Mouse (Mus musculus): Measurements from ENCODE around the gene Adipor1. TPM values are rescaled to one million over a fixed set of nuclear protein-coding genes. Genes with fewer than 3 reads are reported as not detected.

Gene Adipor1
- total RNA-seq, 2 experiments from 2014 or later: 58.7 to 61.1 TPM

Other genes with a start within 250 kb of the Adipor1 start
- gene Chil1, start 233.2 kb upstream of the Adipor1 start, total RNA-seq (2021): 10 to 100 TPM in 1 of 2 experiments, 1 to 10 TPM in 1; 7.3 to 10.8 TPM
- gene Mybph, start 221.9 kb upstream of the Adipor1 start, total RNA-seq (2021): under 1 TPM; 0.17 to 0.19 TPM
- 100 to 1,000 TPM; 224 to 230 TPM for gene Adora1, start 179.9 kb upstream of the Adipor1 start, total RNA-seq (2021)
- not detected for gene Myog, start 125.4 kb upstream of the Adipor1 start, total RNA-seq (2021)
- 10 to 100 TPM; 69.3 to 78.8 TPM for gene Ppfia4, start 82.5 kb upstream of the Adipor1 start, total RNA-seq (2021)
- gene Tmem183a, start 53.4 kb upstream of the Adipor1 start, total RNA-seq (2021): 10 to 100 TPM; 73.0 to 91.4 TPM
- not detected for gene 4933406M09Rik, start 29.4 kb upstream of the Adipor1 start, total RNA-seq (2021)
- 10 to 100 TPM; 28.7 to 33.2 TPM for gene Cyb5r1, start 9.8 kb upstream of the Adipor1 start, total RNA-seq (2021)
- 10 to 100 TPM; 40.2 to 43.8 TPM for gene Klhl12, start 40.2 kb downstream of the Adipor1 start, total RNA-seq (2021)
- gene Rabif, start 79.3 kb downstream of the Adipor1 start, total RNA-seq (2021): 10 to 100 TPM; 23.6 to 28.2 TPM
- not detected for gene Mgat4e, start 134.3 kb downstream of the Adipor1 start, total RNA-seq (2021)
- gene Kdm5b, start 144.8 kb downstream of the Adipor1 start, total RNA-seq (2021): 10 to 100 TPM; 71.1 to 75.3 TPM
- 10 to 100 TPM; 22.2 to 23.6 TPM for gene Syt2, start 231.3 kb downstream of the Adipor1 start, total RNA-seq (2021)